Mouse (Mus musculus): ENCODE data around the gene Gm20518.

- TF ChIP-seq CTCF (IDR thresholded peaks at IDR 0.05; ENCODE audit: low read depth) (no peak), EP300 (IDR thresholded peaks at IDR 0.05; ENCODE audit: low read depth) (no peak)
Measured at GRCm38 (mm10) chr16:17794047-17794446, 97.4 kb downstream of the Gm20518 start.

All from liver, embryonic 14.5 days (tissue).